Mouse (Mus musculus) heart, postnatal 0 days (tissue): ENCODE measurements around the gene Gm9958.

Source experiments
- CTCF ChIP-seq: IDR thresholded peaks from 2 replicates; pipeline ENCODE4 v1.5.1; 2016; ENCODE audit warnings: antibody characterized with exemption, control low read depth, low read depth
- EP300 ChIP-seq: IDR thresholded peaks from 2 replicates; pipeline ENCODE4 v1.6.1; 2016; ENCODE audit warnings: antibody characterized with exemption, low read depth

GRCm38 (mm10) chr5:90340847-90341246, 26.2 kb upstream of the Gm9958 start:
- no peak for TF ChIP-seq EP300
- TF ChIP-seq CTCF = no peak
